Mouse (Mus musculus) spleen, embryonic (tissue): ENCODE results near the gene Fam126a.

Source experiments
- CTCF ChIA-PET: fragments of 350-600 bp; sonication (Branson Sonifier 250); formaldehyde crosslinking; loops from one replicate; lab custom pipeline; 2022; lab: Charles Lee

The Fam126a gene

GRCm38 (mm10) chr5:24041341-24041852 is 10.9 kb upstream of the Fam126a start:
- CTCF ChIA-PET, result no interaction called here

- CTCF ChIA-PET, result no interaction called here
Measured at GRCm38 (mm10) chr5:24040601-24041000, 10.1 kb upstream of the Fam126a start.

DNA sequence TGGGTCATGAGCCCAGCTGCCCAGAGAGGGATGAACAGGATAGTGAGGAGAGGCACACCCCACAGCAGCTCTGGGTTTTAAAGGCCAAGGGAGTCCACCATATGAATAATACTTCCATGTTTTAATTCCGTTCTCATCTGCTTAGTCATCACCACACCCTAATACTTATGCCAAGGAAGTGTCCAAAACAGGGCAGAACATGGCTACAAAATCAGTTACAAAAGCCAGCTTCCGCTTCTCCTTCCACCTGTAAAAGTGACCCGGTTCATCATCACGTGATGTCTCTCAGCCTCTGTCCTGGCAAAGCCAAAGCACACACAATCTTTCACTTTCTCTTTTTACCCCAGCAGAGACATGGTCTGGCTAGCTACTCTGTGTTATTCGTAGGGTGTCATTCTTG is 8.9 kb upstream of the Fam126a start:
- CTCF ChIA-PET, result no interaction called here

GRCm38 (mm10) chr5:24038819-24039218 is 8.3 kb upstream of the Fam126a start:
- CTCF ChIA-PET, result interaction anchor here (0.5 to 0.6 kb wide), 3 partner anchors 8 to 560 kb away, joined by 3 to 11 read pairs (median 6); no protein-coding TSS in a partner anchor

DNA sequence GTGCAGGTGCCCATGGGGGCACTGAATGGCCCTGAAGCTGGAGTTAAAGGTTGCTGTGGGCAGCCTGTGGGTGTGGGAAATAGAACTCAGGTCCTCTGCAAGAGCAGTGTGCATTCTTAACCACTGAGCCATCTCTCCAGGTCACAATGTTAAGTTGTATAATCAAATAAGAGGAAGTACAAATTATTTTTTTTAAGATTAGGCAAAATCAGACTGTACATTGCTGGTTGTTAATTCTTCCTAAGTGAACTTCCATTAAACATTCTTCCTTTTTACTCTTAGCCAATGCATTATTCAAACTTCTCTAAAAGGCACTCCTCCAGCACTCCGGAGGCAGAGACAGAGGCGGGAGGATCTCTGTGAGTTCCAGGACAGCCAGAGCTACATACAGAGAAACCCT is 7.7 kb upstream of the Fam126a start:
- CTCF ChIA-PET, result no interaction called here

DNA sequence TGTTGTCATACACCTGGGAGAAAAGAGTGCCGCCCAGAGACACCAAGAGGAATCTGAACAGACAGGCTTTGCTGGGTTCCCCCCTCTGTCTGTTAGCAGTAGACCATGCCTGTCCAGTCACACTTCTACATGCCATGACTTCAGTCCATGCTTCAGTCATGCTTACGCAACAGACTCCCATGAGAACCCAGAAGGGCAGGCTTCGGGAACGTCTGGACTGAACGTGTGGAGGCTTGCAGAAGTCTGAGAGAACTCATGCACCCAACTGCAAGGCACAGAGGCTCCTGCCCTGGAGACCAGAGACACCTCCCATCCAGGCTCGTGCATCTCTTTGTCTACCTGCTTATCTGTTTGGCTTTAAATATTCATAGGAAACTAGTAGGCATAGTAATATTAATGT is 6.2 kb upstream of the Fam126a start:
- CTCF ChIA-PET, result no interaction called here

- CTCF ChIA-PET, result no interaction called here
Measured at GRCm38 (mm10) chr5:24034970-24035369, 4.5 kb upstream of the Fam126a start.

DNA sequence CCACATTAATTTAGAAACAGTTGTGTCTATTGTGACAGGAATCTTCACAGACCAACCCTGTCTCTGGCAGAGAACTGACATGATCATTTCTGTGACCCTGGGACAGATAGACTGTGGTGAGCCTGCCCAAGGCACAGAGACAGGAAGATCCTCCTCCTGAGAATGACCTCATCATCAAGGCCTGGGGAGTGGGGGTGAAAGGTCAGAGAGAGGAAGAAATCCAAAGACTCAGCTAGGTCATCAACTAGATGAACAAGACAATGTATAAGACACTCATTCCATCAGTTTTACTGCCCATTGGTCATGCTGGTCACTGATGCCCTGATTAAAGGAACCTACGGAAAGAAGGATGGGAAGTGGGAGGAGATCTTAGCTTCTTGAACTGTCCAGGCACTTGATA is 3.6 kb upstream of the Fam126a start:
- CTCF ChIA-PET, result interaction anchor here (0.8 kb wide), 1 partner anchor 236 kb away, joined by 5 read pairs; no protein-coding TSS in a partner anchor

GRCm38 (mm10) chr5:24029946-24030578 is 428 bp downstream of the Fam126a start:
- CTCF ChIA-PET, result interaction anchor here (0.7 to 0.9 kb wide), 2 partner anchors 63 to 247 kb away, joined by 3 to 4 read pairs; partner anchors contain the start of gene Pus7

- CTCF ChIA-PET, result interaction anchor here (0.9 kb wide), 1 partner anchor 62 kb away, joined by 4 read pairs; no protein-coding TSS in a partner anchor
Measured at GRCm38 (mm10) chr5:24029331-24029771, 1.1 kb downstream of the Fam126a start.

DNA sequence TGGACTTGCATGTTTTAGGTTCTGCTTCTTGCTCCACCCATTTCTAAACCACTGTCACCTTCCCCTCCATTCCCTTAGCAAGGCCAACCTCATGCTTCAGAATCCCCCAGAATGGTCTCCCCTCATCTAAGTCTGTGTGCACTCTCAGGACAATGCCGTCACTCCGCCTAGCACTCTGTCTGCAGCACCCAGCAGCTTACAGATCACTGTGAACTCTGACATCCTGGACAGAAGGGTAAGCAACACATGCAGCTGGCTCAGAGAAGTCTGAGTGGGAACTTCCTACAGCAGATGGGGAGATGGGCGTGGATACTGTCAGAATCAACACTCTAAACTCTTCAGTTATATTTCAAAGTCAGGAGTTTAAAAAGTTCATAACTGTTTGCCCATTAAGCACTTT is 5.5 kb downstream of the Fam126a start:
- CTCF ChIA-PET, result no interaction called here

GRCm38 (mm10) chr5:24023226-24023625 is 7.3 kb downstream of the Fam126a start:
- CTCF ChIA-PET, result no interaction called here

DNA sequence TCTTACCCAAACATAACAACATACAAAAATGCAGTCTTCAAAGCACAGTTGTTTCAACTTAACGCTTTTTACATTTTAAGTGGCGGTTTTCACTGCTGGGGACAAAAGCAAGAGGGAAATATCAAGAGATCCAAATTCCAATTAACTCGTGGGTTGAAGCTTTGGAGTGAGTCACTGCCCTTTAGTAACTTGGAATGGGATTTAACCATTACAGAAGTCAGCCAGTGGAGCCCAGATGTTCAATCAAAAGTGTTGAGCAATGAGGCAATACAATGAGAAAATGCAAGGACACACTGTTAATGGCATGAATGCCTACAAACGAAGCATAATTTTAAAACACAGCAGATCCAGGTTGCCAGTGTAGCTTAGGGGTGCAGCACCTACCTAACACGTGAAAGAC is 8.8 kb downstream of the Fam126a start:
- CTCF ChIA-PET, result no interaction called here

GRCm38 (mm10) chr5:24020380-24020779 is 10.1 kb downstream of the Fam126a start:
- CTCF ChIA-PET, result no interaction called here

GRCm38 (mm10) chr5:24019341-24020185 is 10.9 kb downstream of the Fam126a start:
- CTCF ChIA-PET, result no interaction called here

GRCm38 (mm10) chr5:24018621-24019261 is 11.7 kb downstream of the Fam126a start:
- CTCF ChIA-PET, result no interaction called here

DNA sequence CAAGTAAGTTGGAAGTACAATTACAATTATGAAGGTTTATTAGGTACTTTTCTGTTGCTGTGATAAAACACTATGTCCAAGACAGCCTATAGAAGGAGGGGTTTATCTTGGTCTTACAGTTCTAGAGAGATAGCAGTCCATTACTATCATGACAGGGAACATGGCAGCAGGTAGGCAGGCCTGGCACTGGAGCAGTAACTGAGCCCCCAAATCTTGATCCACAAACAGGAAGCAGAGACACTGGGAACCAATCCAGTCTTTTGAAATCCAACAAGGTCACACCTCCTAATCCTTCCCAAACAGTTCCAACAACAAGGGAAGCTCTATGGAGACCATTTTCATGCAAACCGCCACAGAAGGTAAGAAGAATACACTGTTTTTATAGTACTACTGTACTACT is 13.6 kb downstream of the Fam126a start:
- CTCF ChIA-PET, result no interaction called here

- CTCF ChIA-PET, result no interaction called here
Measured at GRCm38 (mm10) chr5:24013338-24014003, 17.0 kb downstream of the Fam126a start.

GRCm38 (mm10) chr5:23999083-23999671 is 31.3 kb downstream of the Fam126a start:
- CTCF ChIA-PET, result no interaction called here

GRCm38 (mm10) chr5:23995951-23996350 is 34.5 kb downstream of the Fam126a start:
- CTCF ChIA-PET, result no interaction called here

DNA sequence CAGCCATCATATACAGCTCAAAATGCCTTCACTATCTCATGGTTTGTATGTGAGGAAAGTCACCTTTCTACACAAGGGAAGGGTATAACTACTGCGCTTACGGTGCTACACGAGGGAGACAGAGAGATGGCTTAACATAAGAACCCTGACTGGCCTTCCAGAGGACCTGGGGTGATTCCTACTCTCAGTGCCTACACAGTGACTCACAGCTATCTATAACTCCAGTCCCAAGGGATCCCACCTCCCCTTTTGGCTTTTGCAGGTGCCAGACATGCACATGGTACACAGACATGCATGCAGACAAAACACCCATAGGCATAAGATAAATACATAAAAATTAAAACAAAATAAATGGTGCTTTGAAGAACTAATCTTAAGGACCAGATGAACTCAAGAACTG is 35.6 kb downstream of the Fam126a start:
- CTCF ChIA-PET, result no interaction called here
